Mouse (Mus musculus): ENCODE measurements at regions not wholly inside any gene's neighbourhood (a gene's known extent, or its start where the extent isn't known, plus 50 kb on each side); places are given as distances from the start of the nearest gene placed in this dataset.
A peak's percentile ranks its signal among the peaks of the same experiment; 100 is the strongest.

DNA sequence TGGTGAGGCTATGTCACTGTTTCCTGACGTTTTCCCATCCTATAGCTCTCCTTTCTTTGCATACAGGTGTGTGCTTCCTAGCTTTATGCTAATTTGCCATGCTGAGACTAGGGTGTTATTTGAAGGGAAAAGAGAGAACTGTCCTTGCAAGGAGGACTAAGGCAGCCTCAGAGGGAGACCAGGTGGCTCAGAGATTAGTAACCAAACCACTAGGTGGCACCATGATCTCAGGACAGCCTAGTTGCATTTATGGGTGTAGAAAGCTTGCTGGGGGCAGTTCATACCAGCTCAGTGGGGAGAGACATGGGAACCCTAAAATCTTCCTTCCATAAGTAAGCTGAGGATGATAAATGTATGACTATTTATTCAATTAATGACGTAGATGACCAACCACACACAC, 68.9 kb upstream of the Dnajc19 start:
- DNase-seq (ENCODE audit: low spot score), result peak; percentile 45
- H3K9me3 ChIP-seq (replicated peaks; ENCODE audit: control insufficient read depth, low read length), result no peaks in the 10 kb centered on the region
- whole genome bisulfite sequencing, result 61% methylated on average over 2 of the region's 2 CpGs
- no peak overlapping the region for H3K4me2 ChIP-seq (ENCODE audit: low read length)
- no peak overlapping the region for H3K9ac ChIP-seq (ENCODE audit: low read length)
- ATAC-seq, result peak; percentile 15; the same call in 1 of the 2 replicates
- H3K27ac ChIP-seq (ENCODE audit: low read depth, low read length), result no peak overlapping the region
- H3K4me3 ChIP-seq (ENCODE audit: low read depth, low read length), result no peak overlapping the region
- H3K27me3 ChIP-seq (replicated peaks; ENCODE audit: control insufficient read depth, insufficient read depth, low read length), result no peaks in the 10 kb centered on the region
- H3K4me1 ChIP-seq (ENCODE audit: control insufficient read depth, insufficient read depth, low read length), result no peaks in the 10 kb centered on the region
- H3K36me3 ChIP-seq (ENCODE audit: control insufficient read depth, insufficient read depth, low read length), result no peaks in the 10 kb centered on the region

DNA sequence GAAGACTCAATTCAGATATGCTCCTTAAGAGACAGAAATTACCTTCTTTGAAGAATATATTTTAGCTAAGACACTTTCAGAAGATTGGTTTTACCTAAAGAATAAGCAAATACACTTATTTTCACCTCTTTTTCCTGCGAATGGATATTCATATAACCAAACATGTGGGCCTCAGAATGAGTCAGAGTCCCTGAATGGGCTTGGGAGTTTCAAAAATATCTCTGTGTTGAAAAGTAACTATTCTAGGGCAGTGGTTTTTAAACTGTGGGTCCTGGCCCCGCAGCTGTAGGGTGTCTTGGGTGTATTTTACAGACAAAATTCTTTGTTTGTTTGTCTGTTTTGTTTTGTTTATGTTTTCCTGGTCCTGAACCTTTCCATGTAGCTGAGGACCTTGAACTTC, 62.5 kb upstream of the Dnajc19 start:
- Histone ChIP-seq H3K4me3 (ENCODE audit: low read depth, low read length) (no peak overlapping the region), H3K36me3 (ENCODE audit: control insufficient read depth, insufficient read depth, low read length) (no peaks in the 10 kb centered on the region), H3K9ac (ENCODE audit: low read length) (no peak overlapping the region), H3K4me2 (ENCODE audit: low read length) (no peak overlapping the region), H3K9me3 (replicated peaks; ENCODE audit: control insufficient read depth, low read length) (no peaks in the 10 kb centered on the region), H3K27me3 (replicated peaks; ENCODE audit: control insufficient read depth, insufficient read depth, low read length) (no peaks in the 10 kb centered on the region), H3K4me1 (ENCODE audit: control insufficient read depth, insufficient read depth, low read length) (no peaks in the 10 kb centered on the region), H3K27ac (ENCODE audit: low read depth, low read length) (no peak overlapping the region)
- 71% methylated on average over 2 of the region's 2 CpGs for WGBS
- ATAC-seq (no peak), DNase-seq (ENCODE audit: low spot score) (no peak)

DNA sequence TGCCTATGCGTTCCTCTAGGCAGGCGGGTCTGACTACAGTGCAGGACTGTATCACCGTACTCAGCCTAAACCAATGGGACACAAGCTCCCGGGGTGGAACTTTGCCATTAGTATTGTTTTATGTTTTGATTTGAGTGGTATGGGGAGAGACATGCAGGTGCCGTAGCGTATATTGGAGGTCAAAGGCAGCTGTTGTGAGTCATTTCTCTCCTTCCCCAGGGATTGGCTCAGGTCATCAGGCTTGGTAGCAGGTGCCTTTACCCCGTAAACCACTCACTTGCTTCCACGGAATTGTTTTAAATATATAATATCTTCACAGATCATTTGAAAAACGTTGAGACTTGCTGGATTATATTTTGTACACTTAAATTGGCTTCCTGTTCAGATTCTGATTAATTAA, 58.1 kb upstream of the Dnajc19 start:
- Histone ChIP-seq H3K4me3 (ENCODE audit: low read depth, low read length) (no peak overlapping the region), H3K27me3 (replicated peaks; ENCODE audit: control insufficient read depth, insufficient read depth, low read length) (no peaks in the 10 kb centered on the region), H3K27ac (ENCODE audit: low read depth, low read length) (no peak overlapping the region), H3K4me2 (ENCODE audit: low read length) (no peak overlapping the region), H3K9me3 (replicated peaks; ENCODE audit: control insufficient read depth, low read length) (no peaks in the 10 kb centered on the region), H3K36me3 (ENCODE audit: control insufficient read depth, insufficient read depth, low read length) (no peaks in the 10 kb centered on the region), H3K4me1 (ENCODE audit: control insufficient read depth, insufficient read depth, low read length) (no peaks in the 10 kb centered on the region), H3K9ac (ENCODE audit: low read length) (no peak overlapping the region)
- DNase-seq (ENCODE audit: low spot score) (no peak), ATAC-seq (no peak)
- 83% methylated on average over 9 of the region's 9 CpGs for WGBS

DNA sequence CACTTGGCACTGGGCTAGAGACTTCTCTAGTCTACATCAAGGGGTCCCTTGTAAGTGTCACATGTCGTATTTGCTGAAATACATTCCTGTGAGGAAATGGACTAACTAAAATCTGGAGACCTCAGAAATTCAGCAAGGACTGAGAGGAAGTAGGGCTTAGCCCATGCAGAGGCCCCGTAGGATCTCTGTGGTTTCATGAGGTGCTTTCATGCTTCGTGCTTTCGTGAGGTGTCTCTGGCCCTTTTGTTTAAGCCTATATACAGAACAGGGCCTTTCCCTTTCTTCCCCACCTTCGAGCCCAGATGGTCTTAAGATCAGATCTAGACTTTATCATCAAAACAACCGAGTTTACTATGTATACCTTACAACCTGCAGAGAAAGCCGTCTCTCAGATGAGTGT, 56.9 kb upstream of the Dnajc19 start:
- H3K4me2 ChIP-seq (ENCODE audit: low read length), result no peak overlapping the region
- DNase-seq (ENCODE audit: low spot score) (no peak), ATAC-seq (no peak)
- no peaks in the 10 kb centered on the region for H3K9me3 ChIP-seq (replicated peaks; ENCODE audit: control insufficient read depth, low read length)
- H3K9ac ChIP-seq (ENCODE audit: low read length), result no peak overlapping the region
- H3K36me3 ChIP-seq (ENCODE audit: control insufficient read depth, insufficient read depth, low read length), result no peaks in the 10 kb centered on the region
- H3K4me1 ChIP-seq (ENCODE audit: control insufficient read depth, insufficient read depth, low read length), result no peaks in the 10 kb centered on the region
- no peak overlapping the region for H3K27ac ChIP-seq (ENCODE audit: low read depth, low read length)
- H3K4me3 ChIP-seq (ENCODE audit: low read depth, low read length), result no peak overlapping the region
- H3K27me3 ChIP-seq (replicated peaks; ENCODE audit: control insufficient read depth, insufficient read depth, low read length), result no peaks in the 10 kb centered on the region
- 89% methylated on average over 7 of the region's 7 CpGs for WGBS

DNA sequence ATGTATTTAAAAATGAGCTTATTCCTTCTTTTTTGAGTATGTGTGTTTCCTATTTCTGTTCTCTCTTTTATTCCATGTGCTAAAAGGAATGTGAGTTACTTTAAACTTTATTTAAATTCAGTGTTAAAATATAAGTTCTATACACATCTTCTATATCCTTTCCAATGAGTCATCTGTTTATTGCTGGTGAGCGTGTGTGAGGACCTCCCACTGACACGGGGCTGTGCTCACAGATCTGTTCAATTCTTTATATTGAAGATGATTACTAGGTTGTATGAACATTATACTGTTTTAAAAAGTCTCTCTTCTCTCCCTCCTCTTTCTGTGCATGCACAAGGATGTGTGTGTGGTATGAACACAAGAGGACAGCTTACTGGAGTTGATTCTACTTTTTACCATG, 55.3 kb upstream of the Dnajc19 start:
- Histone ChIP-seq H3K4me1 (ENCODE audit: control insufficient read depth, insufficient read depth, low read length) (no peaks in the 10 kb centered on the region), H3K4me3 (ENCODE audit: low read depth, low read length) (no peak overlapping the region), H3K9me3 (replicated peaks; ENCODE audit: control insufficient read depth, low read length) (no peaks in the 10 kb centered on the region), H3K4me2 (ENCODE audit: low read length) (no peak overlapping the region), H3K36me3 (ENCODE audit: control insufficient read depth, insufficient read depth, low read length) (no peaks in the 10 kb centered on the region), H3K9ac (ENCODE audit: low read length) (no peak overlapping the region), H3K27ac (ENCODE audit: low read depth, low read length) (no peak overlapping the region), H3K27me3 (replicated peaks; ENCODE audit: control insufficient read depth, insufficient read depth, low read length) (no peaks in the 10 kb centered on the region)
- 85% methylated on average over 2 of the region's 2 CpGs for WGBS
- ATAC-seq, result no peak
- no peak for DNase-seq (ENCODE audit: low spot score)

All from forebrain, embryonic 14.5 days (tissue).